Mouse (Mus musculus) MEL (cell line): ENCODE results near the gene Ak4.

Experiments
- CTCF ChIP-seq, 3 experiments: IDR thresholded peaks in 2 of 3; conservative IDR thresholded peaks in 1 of 3; 2 replicates each; pipeline ENCODE4 v1.5.1; 2011 to 2012; ENCODE audit warnings: low read length in 3 of 3, low read depth in 2 of 3, mild to moderate bottlenecking in 2 of 3, improper control_type of control experiment in 1 of 3, inconsistent platforms in 1 of 3, mixed read lengths in 1 of 3, moderate library complexity in 1 of 3; ENCODE audit not compliant: control insufficient read depth in 1 of 3, insufficient read depth in 1 of 3, poor library complexity in 1 of 3, severe bottlenecking in 1 of 3
- E2F4 ChIP-seq: IDR thresholded peaks from 2 replicates; pipeline ENCODE4 v1.6.1; 2011; ENCODE audit warnings: low read depth, low read length, improper control_type of control experiment, borderline replicate concordance
- POLR2A ChIP-seq, 2 experiments: IDR thresholded peaks; 2 replicates each; pipeline ENCODE4 v1.6.1; 2011 to 2012; ENCODE audit warnings: low read length in 2 of 2, mild to moderate bottlenecking in 2 of 2, control low read depth in 1 of 2, improper control_type of control experiment in 1 of 2, low read depth in 1 of 2, moderate library complexity in 1 of 2; ENCODE audit not compliant: control insufficient read depth in 1 of 2, insufficient read depth in 1 of 2, poor library complexity in 1 of 2
- ZKSCAN1 ChIP-seq: IDR thresholded peaks from 2 replicates; pipeline ENCODE4 v1.6.1; 2012; ENCODE audit warnings: low read depth, mild to moderate bottlenecking, inconsistent platforms, low read length, improper control_type of control experiment, moderate library complexity

DNA sequence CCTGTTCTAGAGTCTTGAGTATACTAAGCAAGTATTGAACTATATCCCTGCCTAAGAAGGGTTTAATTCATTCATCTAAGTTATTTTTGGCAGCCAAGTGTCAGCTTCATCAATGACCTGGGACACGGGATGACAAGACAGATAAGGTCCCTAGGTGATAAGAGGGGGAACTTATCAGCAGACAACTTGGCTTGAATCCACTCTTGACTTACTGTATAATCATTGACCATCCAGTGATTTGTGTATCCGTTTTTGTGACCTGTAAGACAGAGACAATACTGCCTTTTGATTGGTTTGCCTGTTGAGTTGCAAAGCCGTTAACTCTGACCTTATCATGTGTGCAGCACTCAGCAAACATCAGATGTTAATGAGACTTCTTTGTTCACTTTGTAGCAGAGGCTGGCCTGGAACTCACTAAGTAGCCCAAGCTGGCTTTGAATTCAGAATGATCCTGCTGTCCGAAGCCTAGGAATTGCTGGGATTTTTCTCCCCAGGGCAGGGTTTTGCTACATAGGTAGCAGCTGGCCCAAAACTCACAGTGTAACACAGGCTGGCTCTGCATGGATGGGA, 19.0 kb upstream of the Ak4 start:
- TF ChIP-seq ZKSCAN1 (no peak), CTCF (IDR thresholded peaks at IDR 0.05 in 2 of 3, conservative IDR thresholded peaks at IDR 0.05 in 1 of 3; ENCODE audit: control insufficient read depth in 1 of 3, insufficient read depth in 1 of 3, low read depth in 2 of 3, low read length in 3 of 3, poor library complexity in 1 of 3, severe bottlenecking in 1 of 3) (no peak), POLR2A (IDR thresholded peaks at IDR 0.05; ENCODE audit: control insufficient read depth in 1 of 2, insufficient read depth in 1 of 2, low read depth in 1 of 2, low read length in 2 of 2, poor library complexity in 1 of 2) (no peak), E2F4 (no peak)
